Mouse (Mus musculus) CH12F3 (cell line): ENCODE results near the gene Lce1a2.
"Not testable (repeated sequence)": the region's sequence is repeated elsewhere in the genome, so short reads cannot be mapped to it uniquely, and the experiment has no call there.

Source experiments
- in situ Hi-C: fragments of 300-500 bp; cut with MboI; formaldehyde crosslinking; loops from 2 replicates; pipeline ENCODE4 v1.14.3; 2020; ENCODE audit warnings: low sequenced_read_pairs

The Lce1a2 gene

GRCm38 (mm10) chr3:92670215-92670614, at the start of gene Lce1a2:
TSS of gene Lce1a2 (minus strand) at chr3:92670315.
- in situ Hi-C loops, result no loop called here

GRCm38 (mm10) chr3:92715122-92715521, 45.0 kb upstream of the Lce1a2 start:
- in situ Hi-C loops, result no loop called here

- in situ Hi-C loops, result no loop called here
These were observed 38.9 kb upstream of the Lce1a2 start, which contains the start of gene Lce1e for GRCm38 (mm10) chr3:92708974-92709373. TSS of gene Lce1e (minus strand) at chr3:92709074.

- in situ Hi-C loops, result no loop called here
These were observed 24.5 kb upstream of the Lce1a2 start for GRCm38 (mm10) chr3:92694613-92695012.

GRCm38 (mm10) chr3:92691688-92692087, 21.6 kb upstream of the Lce1a2 start:
- in situ Hi-C loops, result no loop called here

GRCm38 (mm10) chr3:92689154-92689553, 19.0 kb upstream of the Lce1a2 start:
- in situ Hi-C loops, result not testable (repeated sequence)

- in situ Hi-C loops, result no loop called here
These were observed 17.0 kb upstream of the Lce1a2 start, which contains the start of gene Lce1d for GRCm38 (mm10) chr3:92687110-92687509. TSS of gene Lce1d (minus strand) at chr3:92687210.

- in situ Hi-C loops, result no loop called here
These were observed 8.8 kb upstream of the Lce1a2 start, which contains the start of gene Lce1c for GRCm38 (mm10) chr3:92678947-92679346. TSS of gene Lce1c (plus strand) at chr3:92679247.

- in situ Hi-C loops, result no loop called here
These were observed 13.3 kb downstream of the Lce1a2 start, which contains the start of gene Lce1b for GRCm38 (mm10) chr3:92656826-92657225. TSS of gene Lce1b (minus strand) at chr3:92656926.

- in situ Hi-C loops, result no loop called here
These were observed 21.9 kb downstream of the Lce1a2 start, which contains the start of gene Lce1a1 for GRCm38 (mm10) chr3:92648207-92648606. TSS of gene Lce1a1 (minus strand) at chr3:92648307.

GRCm38 (mm10) chr3:92639854-92640253, 30.3 kb downstream of the Lce1a2 start:
- in situ Hi-C loops, result no loop called here

GRCm38 (mm10) chr3:92638653-92638991, 31.5 kb downstream of the Lce1a2 start:
- in situ Hi-C loops, result no loop called here

GRCm38 (mm10) chr3:92637745-92638652, 32.1 kb downstream of the Lce1a2 start:
- in situ Hi-C loops, result no loop called here

GRCm38 (mm10) chr3:92621560-92621959, 48.6 kb downstream of the Lce1a2 start, which contains the start of gene Lce6a:
TSS of gene Lce6a (minus strand) at chr3:92621660.
- in situ Hi-C loops, result no loop called here
